Mouse (Mus musculus): ENCODE measurements around the gene Cwc27. TPM values are rescaled to one million over a fixed set of nuclear protein-coding genes. Genes with fewer than 3 reads are reported as not detected.

The Cwc27 gene
- polyA plus RNA-seq, 1 experiment from 2014 or later, result 25.8 TPM

DNA sequence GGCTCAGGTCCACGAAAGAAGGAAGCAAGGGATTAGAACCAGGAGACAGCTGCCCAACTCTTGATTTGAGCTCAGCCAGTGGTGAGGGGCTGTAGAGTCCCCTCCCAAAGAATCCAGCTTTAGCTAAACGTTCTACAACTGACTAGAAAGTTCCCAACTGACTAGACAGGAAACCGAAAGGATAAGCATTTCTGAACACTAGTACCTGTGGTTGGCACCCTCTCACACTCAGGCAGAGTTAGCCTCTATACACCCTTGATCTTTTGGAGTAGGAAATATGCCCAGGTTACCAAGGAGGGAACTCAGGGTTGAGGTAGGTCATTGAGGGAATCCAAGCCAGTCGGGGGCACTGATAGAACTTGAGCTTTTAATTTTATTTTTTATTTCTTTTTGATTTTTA is 199.7 kb downstream of the Cwc27 start:
- no peaks in the 10 kb centered on the region for H3K27me3 ChIP-seq
- no peaks in the 10 kb centered on the region for H3K9me3 ChIP-seq
- H3K36me3 ChIP-seq, result no peaks in the 10 kb centered on the region
- 94% methylated on average over 4 of the region's 4 CpGs for WGBS
- no peak overlapping the region for H3K4me2 ChIP-seq
- no peak overlapping the region for H3K4me3 ChIP-seq
- H3K4me1 ChIP-seq (replicated peaks), result no peaks in the 10 kb centered on the region
- H3K27ac ChIP-seq (replicated peaks), result no peak overlapping the region
- no peak for ATAC-seq (ENCODE audit: low read depth)
- H3K9ac ChIP-seq, result no peak overlapping the region

DNA sequence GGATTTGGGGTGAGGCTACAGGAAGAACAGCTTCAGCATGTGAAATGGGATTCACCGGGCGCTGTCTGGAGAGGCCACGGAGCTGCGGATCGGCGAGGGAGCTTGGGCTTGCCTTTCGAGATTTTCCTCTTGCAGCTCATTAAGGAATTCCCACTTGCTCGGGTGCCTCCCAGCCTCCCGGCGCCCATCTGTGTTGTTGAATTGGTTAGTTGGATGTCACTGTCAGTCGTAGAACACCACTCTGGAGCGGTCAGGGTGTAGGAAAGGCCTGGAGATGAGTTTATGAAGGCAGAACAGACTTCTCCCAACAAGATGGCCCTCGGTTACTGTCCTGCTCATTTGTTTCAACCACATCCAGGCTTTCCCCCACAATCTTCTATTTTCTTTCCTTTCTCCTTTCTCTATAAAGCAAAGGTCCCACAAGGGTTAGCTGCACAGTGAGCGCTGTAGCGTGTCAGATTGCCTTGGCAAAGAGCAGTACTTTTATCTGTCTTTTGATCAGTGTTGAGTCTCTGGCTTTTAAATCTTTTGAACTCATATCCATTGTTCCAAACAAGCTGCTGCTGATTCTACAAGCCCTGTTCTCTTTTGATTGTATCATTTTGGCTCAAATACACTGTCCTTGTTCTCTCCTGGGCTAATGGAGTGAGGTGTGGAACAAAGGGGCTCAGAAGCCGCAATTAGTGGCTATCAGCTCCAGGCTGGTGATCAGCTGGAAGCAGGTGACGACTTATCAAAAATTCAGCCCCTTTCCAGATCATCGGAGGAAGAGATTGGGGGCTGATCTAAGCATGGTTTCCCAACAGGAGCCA is 200.7 kb downstream of the Cwc27 start:
- Histone ChIP-seq H3K4me3 (no peak overlapping the region), H3K27ac (replicated peaks) (no peak overlapping the region), H3K4me1 (replicated peaks) (no peaks in the 10 kb centered on the region), H3K36me3 (no peaks in the 10 kb centered on the region), H3K9ac (no peak overlapping the region), H3K27me3 (no peaks in the 10 kb centered on the region), H3K4me2 (no peak overlapping the region), H3K9me3 (no peaks in the 10 kb centered on the region)
- WGBS, result 79% methylated on average over 18 of the region's 18 CpGs
- ATAC-seq (ENCODE audit: low read depth), result no peak

- no peak overlapping the region for H3K4me3 ChIP-seq
- H3K36me3 ChIP-seq, result no peaks in the 10 kb centered on the region
- no peak overlapping the region for H3K4me2 ChIP-seq
- no peaks in the 10 kb centered on the region for H3K9me3 ChIP-seq
- no peaks in the 10 kb centered on the region for H3K4me1 ChIP-seq (replicated peaks)
- no peaks in the 10 kb centered on the region for H3K27me3 ChIP-seq
- H3K27ac ChIP-seq (replicated peaks), result no peak overlapping the region
- H3K9ac ChIP-seq, result no peak overlapping the region
- 94% methylated on average over 7 of the region's 7 CpGs for WGBS
- ATAC-seq (ENCODE audit: low read depth), result no peak
Observed at GRCm38 (mm10) chr13:104615111-104615510, 201.8 kb downstream of the Cwc27 start.

DNA sequence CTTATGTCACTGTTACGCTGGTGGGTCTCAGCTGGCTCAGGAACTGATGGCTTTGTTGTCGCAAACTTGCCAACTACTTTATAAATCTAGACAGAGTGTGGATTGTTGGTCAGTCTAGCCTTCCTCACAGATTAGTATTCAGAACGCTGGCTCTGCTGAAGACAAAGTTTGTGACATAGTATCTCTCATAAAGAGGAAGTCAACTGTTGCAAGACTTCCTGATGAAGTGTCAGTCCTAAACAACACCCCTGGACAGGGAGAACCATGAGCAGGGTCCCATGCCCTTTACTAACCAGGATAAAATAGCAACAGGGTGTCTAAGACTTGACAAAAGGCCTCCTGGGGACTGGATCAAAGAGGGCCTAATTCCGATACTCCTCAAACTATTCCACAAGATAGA is 205.6 kb downstream of the Cwc27 start:
- H3K4me3 ChIP-seq, result no peak overlapping the region
- H3K4me2 ChIP-seq, result no peak overlapping the region
- H3K4me1 ChIP-seq (replicated peaks), result no peaks in the 10 kb centered on the region
- no peak overlapping the region for H3K9ac ChIP-seq
- H3K27me3 ChIP-seq, result no peaks in the 10 kb centered on the region
- no peak for ATAC-seq (ENCODE audit: low read depth)
- 96% methylated on average over 4 of the region's 4 CpGs for WGBS
- H3K36me3 ChIP-seq, result no peaks in the 10 kb centered on the region
- H3K27ac ChIP-seq (replicated peaks), result no peak overlapping the region
- H3K9me3 ChIP-seq, result no peaks in the 10 kb centered on the region

DNA sequence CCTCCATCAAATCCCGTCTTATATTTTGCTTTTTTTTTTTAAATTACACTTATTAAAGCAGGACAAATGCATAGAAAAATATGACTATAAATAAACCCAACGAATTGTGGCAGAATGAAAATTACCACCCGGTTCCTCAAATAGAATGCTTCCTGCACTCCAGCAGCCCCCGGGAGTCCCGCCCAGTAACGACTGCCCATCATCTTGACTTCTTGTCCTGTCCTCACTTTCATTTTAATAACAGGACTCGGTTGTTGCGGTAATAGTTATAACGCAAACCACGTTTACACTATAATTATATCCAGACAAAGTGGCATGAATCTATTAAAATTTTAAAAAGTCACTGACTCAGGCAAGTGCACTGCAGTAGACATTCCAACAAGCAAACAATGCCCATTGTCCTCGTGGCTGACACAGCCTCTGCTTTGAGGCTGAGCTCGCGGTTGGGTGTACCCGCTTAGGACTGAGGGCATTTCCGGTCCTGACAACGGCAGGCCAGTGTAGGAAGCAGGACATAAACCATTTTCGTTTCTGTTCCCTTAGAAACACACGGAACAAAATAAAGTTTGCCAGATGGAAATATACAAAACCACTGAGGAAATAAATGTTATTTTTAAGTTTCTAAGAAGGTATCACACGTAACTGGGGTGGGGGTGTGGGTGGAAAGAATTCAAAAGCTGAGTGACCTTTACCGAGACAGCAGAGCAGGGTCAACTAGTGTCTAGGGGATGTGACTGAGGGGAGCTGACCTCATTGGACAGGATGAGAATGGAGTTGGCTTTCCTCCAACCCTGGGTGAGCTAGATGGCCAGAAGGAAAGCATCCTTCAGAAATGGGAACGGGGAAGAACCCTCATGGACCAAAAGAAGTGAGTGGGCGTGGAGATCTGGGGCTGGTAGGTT is 206.5 kb downstream of the Cwc27 start:
- H3K9me3 ChIP-seq, result no peaks in the 10 kb centered on the region
- H3K4me1 ChIP-seq (replicated peaks), result no peaks in the 10 kb centered on the region
- no peaks in the 10 kb centered on the region for H3K27me3 ChIP-seq
- H3K27ac ChIP-seq (replicated peaks), result no peak overlapping the region
- no peak overlapping the region for H3K4me2 ChIP-seq
- WGBS, result 88% methylated on average over 22 of the region's 22 CpGs
- no peak overlapping the region for H3K4me3 ChIP-seq
- no peak overlapping the region for H3K9ac ChIP-seq
- no peaks in the 10 kb centered on the region for H3K36me3 ChIP-seq
- no peak for ATAC-seq (ENCODE audit: low read depth)

- Histone ChIP-seq H3K4me1 (replicated peaks) (no peaks in the 10 kb centered on the region), H3K27ac (replicated peaks) (no peak overlapping the region), H3K9ac (no peak overlapping the region), H3K27me3 (no peaks in the 10 kb centered on the region), H3K9me3 (no peaks in the 10 kb centered on the region), H3K36me3 (no peaks in the 10 kb centered on the region), H3K4me2 (no peak overlapping the region), H3K4me3 (no peak overlapping the region)
- 86% methylated on average over 18 of the region's 18 CpGs for WGBS
- no peak for ATAC-seq (ENCODE audit: low read depth)
Observed at GRCm38 (mm10) chr13:104608516-104608915, 208.4 kb downstream of the Cwc27 start.

- H3K36me3 ChIP-seq, result no peaks in the 10 kb centered on the region
- H3K27me3 ChIP-seq, result no peaks in the 10 kb centered on the region
- H3K4me2 ChIP-seq, result no peak overlapping the region
- no peaks in the 10 kb centered on the region for H3K4me1 ChIP-seq (replicated peaks)
- H3K27ac ChIP-seq (replicated peaks), result no peak overlapping the region
- no peaks in the 10 kb centered on the region for H3K9me3 ChIP-seq
- no peak overlapping the region for H3K9ac ChIP-seq
- no peak for ATAC-seq (ENCODE audit: low read depth)
- 78% methylated on average over 14 of the region's 14 CpGs for WGBS
- H3K4me3 ChIP-seq, result no peak overlapping the region
Observed at GRCm38 (mm10) chr13:104606786-104607580, 210.0 kb downstream of the Cwc27 start.

GRCm38 (mm10) chr13:104605111-104605510 is 211.8 kb downstream of the Cwc27 start:
- H3K9ac ChIP-seq, result no peak overlapping the region
- H3K27ac ChIP-seq (replicated peaks), result no peak overlapping the region
- no peaks in the 10 kb centered on the region for H3K36me3 ChIP-seq
- no peak overlapping the region for H3K4me3 ChIP-seq
- WGBS, result 92% methylated on average over 2 of the region's 2 CpGs
- H3K27me3 ChIP-seq, result no peaks in the 10 kb centered on the region
- H3K4me1 ChIP-seq (replicated peaks), result no peaks in the 10 kb centered on the region
- ATAC-seq (ENCODE audit: low read depth), result no peak
- H3K4me2 ChIP-seq, result no peak overlapping the region
- no peaks in the 10 kb centered on the region for H3K9me3 ChIP-seq

DNA sequence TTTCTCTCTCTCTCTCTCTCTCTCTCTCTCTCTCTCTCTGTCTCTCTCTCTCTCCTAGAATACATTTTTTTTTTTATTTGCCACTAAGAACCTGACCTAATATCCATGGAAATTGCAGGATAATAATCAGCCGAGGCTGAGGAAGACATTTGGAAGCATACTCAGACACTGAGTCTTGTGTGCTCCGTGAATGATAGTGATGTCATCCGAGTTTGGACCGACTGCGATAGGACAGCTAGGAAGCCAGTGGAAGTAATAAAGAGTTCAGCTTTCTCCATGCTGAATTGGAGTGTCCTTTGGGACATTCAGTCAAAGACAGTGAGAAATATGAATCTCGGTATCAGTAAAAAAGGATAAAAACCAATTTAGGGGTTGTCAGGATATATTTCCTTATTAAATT is 214.7 kb downstream of the Cwc27 start:
- Histone ChIP-seq H3K27me3 (no peaks in the 10 kb centered on the region), H3K4me1 (replicated peaks) (no peaks in the 10 kb centered on the region), H3K27ac (replicated peaks) (no peak overlapping the region), H3K36me3 (no peaks in the 10 kb centered on the region), H3K4me3 (no peak overlapping the region), H3K9ac (no peak overlapping the region), H3K4me2 (no peak overlapping the region), H3K9me3 (no peaks in the 10 kb centered on the region)
- no peak for ATAC-seq (ENCODE audit: low read depth)
- 79% methylated on average over 6 of the region's 6 CpGs for WGBS

GRCm38 (mm10) chr13:104601783-104602182 is 215.2 kb downstream of the Cwc27 start:
- 100% methylated on average over 3 of the region's 3 CpGs for WGBS
- Histone ChIP-seq H3K9ac (no peak overlapping the region), H3K4me3 (no peak overlapping the region), H3K27ac (replicated peaks) (no peak overlapping the region), H3K9me3 (no peaks in the 10 kb centered on the region), H3K4me2 (no peak overlapping the region), H3K36me3 (no peaks in the 10 kb centered on the region), H3K27me3 (no peaks in the 10 kb centered on the region), H3K4me1 (replicated peaks) (no peaks in the 10 kb centered on the region)
- ATAC-seq (ENCODE audit: low read depth), result no peak

- H3K4me3 ChIP-seq, result no peak overlapping the region
- H3K4me1 ChIP-seq (replicated peaks), result peaks cover 11% of the 10 kb centered on the region
- H3K9me3 ChIP-seq, result no peaks in the 10 kb centered on the region
- H3K27me3 ChIP-seq, result no peaks in the 10 kb centered on the region; the same call in 1 of the 2 replicates
- no peaks in the 10 kb centered on the region for H3K36me3 ChIP-seq
- H3K9ac ChIP-seq, result no peak overlapping the region
- WGBS, result 86% methylated on average over 4 of the region's 4 CpGs
- no peak overlapping the region for H3K27ac ChIP-seq (replicated peaks)
- ATAC-seq (ENCODE audit: low read depth), result no peak
- no peak overlapping the region for H3K4me2 ChIP-seq
Observed at GRCm38 (mm10) chr13:104596199-104596598, 220.7 kb downstream of the Cwc27 start.

Measured in neural tube, embryonic 13.5 days (tissue).